Mouse (Mus musculus) layer of hippocampus, adult 9-11 months (tissue): ENCODE results near the gene Fzd10.
A peak's percentile ranks its signal among the peaks of the same experiment; 100 is the strongest.

Experiments used
- DNase-seq: peaks from one replicate; pipeline ENCODE4 v3.0.0; 2022

The Fzd10 gene

DNA sequence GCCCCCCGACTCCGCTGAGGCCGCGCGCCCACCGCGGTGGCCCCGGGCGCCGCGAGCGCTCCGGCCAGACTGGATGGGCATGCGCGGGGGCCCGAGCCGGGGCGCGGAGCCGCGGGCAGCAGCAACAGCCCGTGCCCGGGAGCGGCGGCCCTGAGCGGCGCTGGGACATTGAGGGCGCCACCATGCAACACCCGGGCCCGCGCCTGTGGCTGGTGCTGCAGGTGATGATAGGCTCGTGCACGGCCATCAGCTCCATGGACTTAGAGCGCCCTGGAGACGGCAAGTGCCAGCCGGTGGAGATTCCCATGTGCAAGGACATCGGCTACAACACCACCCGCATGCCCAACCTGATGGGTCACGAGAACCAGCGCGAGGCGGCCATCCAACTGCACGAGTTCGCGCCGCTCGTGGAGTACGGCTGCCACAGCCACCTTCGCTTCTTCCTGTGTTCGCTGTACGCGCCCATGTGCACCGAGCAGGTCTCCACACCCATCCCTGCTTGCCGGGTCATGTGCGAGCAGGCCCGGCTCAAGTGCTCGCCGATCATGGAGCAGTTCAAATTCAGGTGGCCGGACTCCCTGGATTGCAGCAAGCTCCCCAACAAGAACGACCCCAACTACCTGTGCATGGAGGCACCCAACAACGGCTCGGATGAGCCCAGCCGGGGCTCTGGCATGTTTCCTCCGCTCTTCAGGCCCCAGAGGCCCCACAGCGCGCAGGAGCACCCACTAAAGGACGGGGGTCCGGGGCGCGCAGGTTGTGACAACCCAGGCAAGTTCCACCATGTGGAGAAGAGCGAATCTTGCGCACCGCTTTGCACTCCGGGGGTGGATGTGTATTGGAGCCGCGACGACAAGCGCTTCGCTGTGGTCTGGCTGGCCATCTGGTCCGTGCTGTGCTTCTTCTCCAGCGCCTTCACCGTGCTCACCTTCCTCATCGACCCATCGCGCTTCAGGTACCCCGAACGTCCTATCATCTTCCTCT is 684 bp downstream of the Fzd10 start:
- no peak for DNase-seq

DNA sequence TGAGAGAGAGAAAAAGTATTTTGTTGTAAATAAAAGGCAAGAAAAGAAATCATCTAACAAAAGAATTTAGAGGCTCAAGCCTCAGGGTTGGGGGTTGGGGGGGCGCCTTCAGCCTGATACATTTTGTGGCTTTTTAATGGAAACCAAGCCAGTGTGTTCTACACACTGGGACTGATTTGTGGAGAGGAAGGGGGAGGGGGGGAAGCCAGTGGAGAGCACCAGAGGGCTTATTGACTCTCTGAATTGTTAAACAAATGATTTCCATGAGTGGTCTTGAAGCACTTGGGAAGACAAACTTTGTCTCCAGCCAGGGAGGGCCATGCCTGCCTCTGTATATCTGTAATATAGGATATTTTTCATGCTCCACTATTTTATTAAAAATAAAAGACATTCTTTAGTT is 3.0 kb downstream of the Fzd10 start:
- DNase-seq: no peak

DNA sequence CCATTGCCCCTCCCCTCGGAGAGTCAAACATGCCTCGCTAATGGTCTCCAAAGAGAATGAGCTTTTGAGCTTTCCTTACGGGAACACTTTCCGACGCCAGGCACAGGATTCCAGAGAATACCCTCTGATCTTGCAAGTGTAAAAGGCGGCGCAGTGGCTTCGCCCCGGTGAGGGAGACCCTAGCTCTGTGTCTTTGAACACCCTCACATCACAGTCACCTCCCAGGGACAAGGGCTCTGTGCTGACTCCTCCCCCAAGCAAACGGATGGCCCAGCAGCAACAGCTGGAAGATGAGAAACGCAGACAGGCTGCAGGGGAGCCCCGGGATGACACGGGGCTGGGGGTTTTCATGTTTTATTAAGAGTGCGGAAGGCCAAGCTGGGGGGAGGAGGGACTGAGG is 6.0 kb downstream of the Fzd10 start:
- DNase-seq: no peak

DNA sequence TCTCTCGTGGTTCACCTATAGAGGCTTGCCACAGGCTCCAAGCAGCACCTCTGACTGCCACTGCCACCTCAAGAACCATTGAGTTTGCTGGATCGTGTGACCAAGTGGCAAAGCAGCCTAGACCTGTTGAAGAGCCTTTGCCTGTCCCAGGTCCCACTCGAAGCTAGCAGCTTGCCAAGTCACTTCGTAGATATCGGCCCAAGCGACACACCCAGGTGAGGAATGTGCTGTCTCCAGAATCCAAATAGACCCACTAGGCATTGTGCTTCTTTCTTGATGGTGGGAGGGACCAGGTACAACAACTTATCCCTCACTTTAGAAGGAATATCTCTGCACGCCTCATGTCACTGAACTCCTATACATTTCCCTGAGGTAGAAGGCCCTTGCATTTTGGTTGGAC is 8.4 kb downstream of the Fzd10 start:
- no peak for DNase-seq

DNA sequence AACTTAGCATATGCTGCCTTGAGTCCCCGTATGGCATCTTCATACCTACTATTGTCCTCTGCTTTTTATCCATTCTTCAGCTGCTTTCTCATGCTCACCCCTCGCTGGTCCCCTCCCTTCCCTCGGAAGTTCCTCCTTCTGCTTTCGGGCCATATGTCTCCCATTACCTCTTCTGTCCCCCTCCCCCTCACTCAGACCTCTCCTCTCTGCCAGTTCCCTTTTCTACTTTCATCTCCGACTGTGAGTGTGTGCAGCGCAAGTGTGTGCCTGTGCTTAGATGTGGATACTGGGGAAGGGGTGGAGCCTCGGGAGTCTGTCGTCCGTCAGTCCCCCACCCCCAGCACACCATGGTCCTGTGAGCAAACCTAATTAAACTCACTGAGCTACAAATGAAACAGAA is 17.0 kb downstream of the Fzd10 start:
- DNase-seq: peak; percentile 65

DNA sequence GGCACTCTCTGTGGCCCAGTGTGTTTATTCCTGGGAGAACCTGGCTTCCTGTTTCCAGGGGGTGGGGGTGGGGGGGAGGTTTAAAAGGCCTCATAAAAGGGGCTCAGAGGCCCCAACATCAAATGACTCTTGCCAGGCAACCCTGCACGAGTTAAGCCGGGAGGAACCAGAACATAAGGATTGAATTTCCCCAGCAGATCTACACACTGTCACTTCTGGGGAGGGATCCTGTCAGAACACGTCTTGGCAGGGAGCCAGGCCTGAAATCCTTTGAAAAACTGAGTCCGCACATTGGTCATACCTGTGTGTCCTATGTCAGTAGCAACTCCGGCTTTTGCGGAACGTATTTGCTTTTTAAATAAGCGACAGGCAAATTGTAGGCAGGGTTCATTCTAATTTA is 19.3 kb downstream of the Fzd10 start:
- DNase-seq: no peak

DNA sequence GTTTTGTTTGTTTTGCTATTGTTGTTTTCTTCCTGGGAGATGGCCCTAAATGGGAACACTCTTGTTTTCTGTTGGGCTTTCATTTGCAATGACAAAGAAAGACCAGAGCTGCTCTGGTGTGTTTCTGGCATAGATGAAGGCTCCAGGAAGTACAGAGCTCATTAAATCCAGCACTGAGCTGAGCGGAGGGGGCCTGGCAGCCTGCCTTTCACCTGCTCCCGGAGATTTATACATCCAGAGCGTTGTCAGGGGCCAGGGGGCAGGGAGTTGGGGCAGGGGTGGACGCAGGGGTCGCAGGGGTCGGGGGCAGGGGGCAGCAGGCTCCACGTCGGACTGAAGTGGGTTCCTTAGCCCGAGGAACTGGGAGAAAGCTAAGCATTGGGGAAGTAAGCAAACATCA is 19.8 kb downstream of the Fzd10 start:
- no peak for DNase-seq

DNA sequence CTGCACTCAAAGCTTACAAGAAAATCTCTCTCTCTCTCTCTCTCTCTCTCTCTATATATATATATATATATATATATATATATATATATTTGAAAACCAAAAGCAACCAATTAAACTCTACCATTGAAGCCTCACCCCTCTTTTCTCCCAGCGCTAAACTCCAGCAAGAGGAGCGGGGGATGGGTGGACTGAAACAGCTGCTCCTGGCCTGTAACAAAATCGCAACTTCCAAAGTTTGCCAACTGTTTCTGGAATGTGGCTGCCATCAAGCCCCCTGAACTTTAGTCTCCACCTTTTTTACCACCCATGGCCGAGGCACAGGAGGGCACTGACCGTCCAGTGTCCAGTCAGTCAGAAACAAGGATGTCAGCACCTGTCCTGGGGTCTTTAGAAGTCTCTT is 27.1 kb downstream of the Fzd10 start:
- no peak for DNase-seq

DNA sequence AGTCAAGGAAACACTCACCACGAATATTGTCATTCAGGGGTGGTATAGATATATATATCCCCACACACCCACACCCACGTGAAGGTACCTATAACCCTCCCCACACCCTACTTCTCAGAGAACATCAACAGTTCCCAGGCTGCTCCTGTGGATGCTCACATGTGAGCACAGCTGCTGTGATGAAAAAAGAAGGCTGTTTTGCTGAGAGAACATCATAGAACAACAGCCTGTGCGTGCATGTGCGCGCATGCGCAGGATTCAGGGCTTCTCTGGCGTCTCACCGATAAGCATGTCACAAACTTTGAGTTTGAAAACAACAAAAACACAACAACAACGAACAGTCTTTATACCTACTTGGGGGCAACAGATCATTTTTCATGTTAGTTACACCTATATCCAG is 36.0 kb downstream of the Fzd10 start:
- DNase-seq: no peak

DNA sequence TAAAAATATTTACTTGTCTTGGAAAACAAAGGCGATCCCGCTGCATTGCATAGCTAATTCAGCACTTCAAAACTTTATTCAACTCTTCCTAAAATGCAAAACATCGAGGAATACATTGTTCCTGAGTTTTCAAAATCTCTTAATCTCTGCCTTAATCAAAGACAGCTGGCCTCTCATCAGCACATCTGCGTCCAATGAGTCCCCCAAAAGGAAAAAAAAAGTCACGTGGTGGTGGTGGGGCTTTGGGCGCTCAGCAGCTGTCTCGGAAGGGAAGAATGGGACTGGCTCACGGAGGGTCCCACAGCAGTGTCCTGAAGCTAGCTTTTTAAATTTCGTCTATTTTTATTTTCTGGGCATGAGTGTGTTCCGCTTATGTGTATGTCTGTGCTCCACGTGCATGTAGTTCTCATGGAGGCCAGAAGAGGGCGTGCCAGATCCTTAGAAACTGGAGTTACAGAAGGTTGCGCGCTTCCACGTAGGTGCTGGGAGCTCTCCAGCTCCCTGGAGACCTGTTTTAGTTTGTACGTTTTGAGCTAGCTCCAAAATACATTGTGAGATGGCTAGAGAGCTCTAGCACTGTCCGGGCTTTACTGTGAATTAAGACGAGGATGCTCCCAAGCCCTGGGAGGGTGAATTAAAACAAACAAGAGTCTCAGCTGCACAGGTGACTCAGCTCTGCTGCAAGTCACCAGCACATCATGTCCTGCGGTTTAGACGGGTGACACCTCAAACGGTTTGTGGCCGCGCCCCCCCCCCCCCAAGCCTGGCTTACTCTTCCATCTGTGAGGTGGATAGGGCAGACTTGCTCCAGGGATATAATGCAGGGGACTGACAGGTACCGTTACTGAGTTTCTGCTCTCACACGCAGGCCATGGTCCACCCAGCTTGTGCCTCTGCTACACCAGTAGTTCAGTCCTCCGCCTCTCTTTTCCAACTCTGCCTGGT is 36.7 kb downstream of the Fzd10 start:
- no peak for DNase-seq

DNA sequence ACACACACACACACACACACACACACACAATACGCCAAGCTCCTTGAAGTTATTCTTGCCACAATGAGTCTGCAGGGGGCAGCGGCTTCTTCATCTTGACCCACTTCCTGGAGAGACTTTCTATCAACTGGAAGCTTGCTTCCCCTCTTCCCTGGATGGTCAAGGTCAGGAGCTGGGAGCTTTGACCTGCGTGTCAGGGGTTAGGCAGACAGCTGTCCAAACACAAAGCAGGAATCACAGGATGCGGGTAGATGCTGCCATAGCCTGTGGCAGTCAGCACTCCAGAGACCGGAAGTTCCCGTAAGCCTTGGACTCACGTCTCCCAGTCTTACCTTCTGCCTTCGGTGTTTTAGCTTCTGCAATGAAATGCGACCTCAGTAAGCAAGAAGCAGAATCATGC is 38.1 kb downstream of the Fzd10 start:
- no peak for DNase-seq

DNA sequence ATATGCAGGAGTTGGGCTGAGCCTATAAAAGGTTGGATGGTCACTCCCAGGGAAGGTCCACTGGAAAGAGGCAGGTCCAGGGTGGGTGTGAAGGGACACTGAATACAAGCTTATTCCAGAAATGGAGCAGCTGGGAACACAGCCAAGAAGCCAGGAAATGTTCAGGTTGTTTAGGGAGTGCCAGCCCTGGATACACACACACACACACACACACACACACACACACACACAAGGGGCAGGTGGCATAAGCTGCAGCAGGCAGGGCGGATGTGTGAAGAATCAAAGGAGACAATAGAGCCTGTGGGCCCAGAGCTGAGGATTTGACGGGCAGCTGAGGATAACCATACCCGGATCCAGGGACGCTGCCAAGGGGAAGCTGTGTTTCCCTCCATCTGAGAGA is 42.4 kb downstream of the Fzd10 start:
- no peak for DNase-seq

DNA sequence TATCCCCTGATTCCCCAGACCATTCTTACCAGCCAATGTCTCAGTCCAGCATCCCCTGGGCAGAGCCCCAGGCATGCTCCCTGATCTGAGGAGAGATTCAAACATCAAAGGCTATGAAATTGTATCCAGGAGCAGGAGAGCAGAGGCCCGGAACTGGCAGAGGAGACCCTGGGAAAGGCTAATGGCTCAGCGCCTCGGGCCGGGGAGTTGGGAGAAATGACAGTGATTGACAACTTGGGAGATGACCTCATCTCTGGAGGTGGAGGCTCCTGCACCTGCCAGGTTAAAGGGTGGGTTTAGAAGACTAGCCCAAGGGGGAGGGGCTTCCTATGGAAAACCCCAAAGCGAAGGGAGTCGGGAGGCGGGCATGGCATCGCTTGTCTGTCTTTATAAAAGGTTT is 45.1 kb downstream of the Fzd10 start:
- DNase-seq: no peak

DNA sequence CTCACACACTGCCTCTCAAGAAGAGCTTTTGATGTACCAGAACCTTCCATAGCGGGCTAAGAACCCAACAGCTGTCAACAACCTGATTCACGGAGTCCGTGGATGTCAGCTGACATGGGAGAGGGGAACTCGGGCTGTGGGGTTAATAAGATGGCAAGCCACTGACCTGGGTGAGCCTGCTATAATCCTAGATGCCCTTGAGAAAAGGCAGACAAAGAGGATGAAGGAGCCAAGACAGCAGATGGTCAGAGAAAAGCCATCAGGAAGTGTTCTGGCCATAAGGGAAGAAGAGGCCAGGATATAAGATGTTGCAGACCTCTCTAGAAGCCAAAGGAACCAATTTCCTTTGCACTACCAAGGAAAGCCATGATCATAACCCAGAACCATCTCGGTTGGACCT is 45.6 kb downstream of the Fzd10 start:
- no peak for DNase-seq

DNA sequence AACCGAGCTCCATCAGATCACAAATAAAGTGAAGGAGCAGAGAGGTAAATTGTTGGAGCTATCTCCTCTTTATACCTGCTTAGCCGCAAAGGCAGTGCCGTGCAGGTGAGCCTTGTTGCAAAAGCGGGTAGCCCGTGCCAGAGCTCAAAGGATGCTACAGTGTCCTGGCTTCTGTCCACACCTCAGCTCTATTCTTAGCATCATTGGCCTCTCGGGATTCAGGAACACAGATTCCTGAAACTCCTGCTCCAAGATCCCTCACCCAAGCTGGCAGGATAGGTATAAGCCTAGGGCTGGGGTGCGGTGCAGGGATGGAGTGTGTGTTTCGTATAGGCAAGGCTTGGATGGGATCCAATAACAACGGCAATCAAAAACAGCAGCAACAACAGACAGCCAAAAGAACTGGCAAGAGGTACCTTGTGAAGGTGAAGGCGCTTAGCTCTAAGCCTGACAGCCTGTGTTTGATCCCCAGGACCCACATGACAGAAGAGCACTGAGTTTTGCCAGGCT is 46.6 kb downstream of the Fzd10 start:
- no peak for DNase-seq

DNA sequence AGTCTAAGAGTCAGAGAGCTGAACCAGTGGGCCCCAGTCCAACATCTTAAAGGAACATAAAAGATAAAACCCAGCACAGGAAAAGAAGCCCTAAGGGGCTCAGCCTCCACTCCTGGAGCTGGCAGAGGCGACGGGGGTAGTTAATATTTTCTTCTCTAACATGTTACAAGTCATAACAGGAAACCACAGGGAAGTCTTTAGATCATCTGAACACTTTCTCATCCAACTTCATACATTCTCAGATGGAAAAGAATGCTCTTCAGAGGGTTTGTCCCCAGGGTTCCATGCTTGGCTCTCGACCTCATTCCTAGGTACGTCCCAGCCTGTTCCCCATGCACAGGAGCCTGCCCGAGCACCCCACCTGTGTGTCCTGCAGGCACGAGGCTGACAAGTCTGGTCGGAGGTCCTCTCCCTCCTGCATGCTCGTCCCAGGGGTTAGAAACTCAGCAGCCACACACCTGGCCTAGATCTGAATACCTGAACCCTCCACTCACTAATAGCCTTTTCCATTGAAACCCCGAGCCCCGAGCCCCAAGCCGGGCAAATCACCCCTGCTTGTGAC is 48.8 kb downstream of the Fzd10 start:
- DNase-seq: no peak
